Mouse (Mus musculus) kidney, embryonic 16.5 days (tissue): ENCODE results near the gene Lrmda. TPM values are rescaled to one million over a fixed set of nuclear protein-coding genes. Genes with fewer than 3 reads are reported as not detected.

Experiments used
- ATAC-seq: fragments of 200-750 bp; cut with Nextera tagmentation; 2 replicates; pipeline ENCODE4 v1.8.0; 2017; ENCODE audit warnings: moderate TSS enrichment; ENCODE audit not compliant: low FRiP score, low TSS enrichment
- H3K27ac ChIP-seq: fragments of 300-500 bp; sonication (generic); 2 replicates; pipeline ENCODE4 v1.5.1; 2014; ENCODE audit warnings: low read length
- H3K27me3 ChIP-seq: fragments of 300-500 bp; sonication (generic); 2 replicates; pipeline ENCODE4 v1.6.1; 2014; ENCODE audit warnings: low read length, control low read depth, mixed read lengths; ENCODE audit not compliant: insufficient read depth
- H3K36me3 ChIP-seq: fragments of 300-500 bp; sonication (generic); 2 replicates; pipeline ENCODE4 v1.6.1; 2014; ENCODE audit warnings: low read length, control low read depth, mixed read lengths; ENCODE audit not compliant: insufficient read depth
- H3K4me1 ChIP-seq: fragments of 300-500 bp; sonication (generic); 2 replicates; pipeline ENCODE4 v1.6.1; 2014; ENCODE audit warnings: low read length, control low read depth, mixed read lengths; ENCODE audit not compliant: insufficient read depth
- H3K4me2 ChIP-seq: fragments of 300-500 bp; sonication (generic); replicated peaks from 2 replicates; pipeline ENCODE4 v1.6.1; 2014; ENCODE audit warnings: low read depth, low read length
- H3K4me3 ChIP-seq: fragments of 300-500 bp; sonication (generic); 2 replicates; pipeline ENCODE4 v1.5.1; 2014; ENCODE audit warnings: mild to moderate bottlenecking, low read length
- H3K9ac ChIP-seq: fragments of 300-500 bp; sonication (generic); replicated peaks from 2 replicates; pipeline ENCODE4 v1.6.1; 2014; ENCODE audit warnings: low read length
- H3K9me3 ChIP-seq: fragments of 300-500 bp; sonication (generic); 2 replicates; pipeline ENCODE4 v1.6.1; 2016; ENCODE audit warnings: low read length, control low read depth
- WGBS: fragments of 180-500 bp; shearing (Covaris S2); extraction: QIAGEN DNeasy Blood & Tissue Kit; methylation state at CpG from one replicate; pipeline ENCODE4 v1.1.7; 2014; 5-methylcytosine and 5-hydroxymethylcytosine counted together
- polyA plus RNA-seq: library from polyadenylated mRNA; unstranded; fragments of >200 nt; fragmentation: Nextera tagmentation; extraction: Ambion mirVana; gene quantifications from 2 replicates; pipeline ENCODE4 v1.2.1, GENCODE M21; 2015

Lrmda gene
- polyA plus RNA-seq, 1 experiment from 2014 or later: 0.76 TPM

DNA sequence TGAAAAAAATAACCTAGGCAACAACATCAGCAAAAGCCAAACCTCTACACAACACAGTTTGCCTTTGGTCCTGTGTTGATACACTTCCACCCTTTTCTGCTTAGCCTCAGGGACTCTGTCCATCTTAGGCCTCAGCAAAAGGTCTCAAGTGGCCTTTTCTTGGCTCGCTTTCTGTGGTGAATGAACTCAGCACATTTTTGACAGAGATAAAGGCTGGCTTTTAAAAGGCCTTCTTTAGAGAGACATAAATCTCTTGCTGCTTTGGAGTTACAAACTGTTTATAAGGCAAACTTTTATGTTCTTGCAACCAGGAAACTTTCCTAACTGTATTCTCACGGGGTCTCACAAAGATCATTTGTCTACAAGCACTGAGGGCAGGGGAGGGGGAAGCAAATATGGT lies 967.2 kb downstream of the Lrmda start:
- H3K36me3 ChIP-seq: no peaks in the 10 kb centered on the region
- H3K4me3 ChIP-seq: no peak overlapping the region
- H3K9me3 ChIP-seq: peaks cover under 1% of the 10 kb centered on the region; the same call in 1 of the 2 replicates
- H3K4me2 ChIP-seq: no peak overlapping the region
- ATAC-seq: no peak
- H3K27me3 ChIP-seq: no peaks in the 10 kb centered on the region
- no peak overlapping the region for H3K27ac ChIP-seq
- no peaks in the 10 kb centered on the region for H3K4me1 ChIP-seq
- 55% methylated on average over 2 of the region's 2 CpGs for WGBS
- no peak overlapping the region for H3K9ac ChIP-seq

- H3K27me3 ChIP-seq: no peaks in the 10 kb centered on the region
- H3K36me3 ChIP-seq: no peaks in the 10 kb centered on the region
- ATAC-seq: no peak
- peaks cover 2% of the 10 kb centered on the region; the same call in 1 of the 2 replicates for H3K9me3 ChIP-seq
- no peak overlapping the region for H3K27ac ChIP-seq
- H3K4me3 ChIP-seq: no peak overlapping the region
- no peak overlapping the region for H3K4me2 ChIP-seq
- H3K4me1 ChIP-seq: no peaks in the 10 kb centered on the region
- WGBS: 84% methylated on average over 3 of the region's 3 CpGs
- H3K9ac ChIP-seq: no peak overlapping the region
Measured at GRCm38 (mm10) chr14:22988090-22988669, 968.7 kb downstream of the Lrmda start.

DNA sequence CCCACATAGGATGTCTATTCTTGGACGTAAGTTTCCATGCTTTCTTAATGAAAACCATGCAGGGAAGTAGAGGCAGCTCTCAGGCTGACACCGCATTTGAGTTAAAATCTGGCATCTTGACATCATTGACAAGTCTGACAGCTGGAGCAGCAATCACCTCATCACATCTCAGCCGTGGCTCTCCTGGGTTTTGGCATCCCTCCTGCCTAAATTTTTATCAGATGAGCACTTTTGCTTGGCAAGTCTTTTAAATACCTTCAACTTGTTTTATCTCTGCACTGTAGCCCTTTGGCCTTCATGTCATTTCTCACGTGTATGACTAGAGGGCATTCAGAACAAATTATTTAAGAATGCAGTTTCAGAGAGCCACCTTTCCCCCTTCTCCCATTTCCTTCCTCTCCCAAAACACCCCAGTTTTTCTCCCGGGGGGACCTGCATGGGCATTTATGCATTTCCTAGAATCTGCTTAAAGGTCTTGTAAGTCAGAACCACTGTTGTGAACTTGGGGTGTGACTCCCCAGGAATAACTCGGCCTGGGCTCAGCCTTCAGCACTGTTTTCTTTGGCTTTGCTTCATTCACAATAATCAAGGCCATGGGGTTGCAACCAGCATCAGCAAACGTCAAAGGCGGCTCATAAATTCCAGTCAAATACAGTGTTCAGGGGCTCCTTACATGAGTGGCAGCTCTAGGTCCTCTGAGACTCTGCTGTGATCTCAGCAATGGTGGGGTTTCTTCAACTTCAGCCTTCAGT lies 975.8 kb downstream of the Lrmda start:
- Histone ChIP-seq H3K9ac (no peak overlapping the region), H3K9me3 (peaks cover 2% of the 10 kb centered on the region; the same call in 1 of the 2 replicates), H3K4me3 (no peak overlapping the region), H3K27ac (no peak overlapping the region), H3K36me3 (no peaks in the 10 kb centered on the region), H3K4me1 (peaks cover 5% of the 10 kb centered on the region; the same call in 1 of the 2 replicates), H3K4me2 (no peak overlapping the region), H3K27me3 (no peaks in the 10 kb centered on the region)
- no peak for ATAC-seq
- 53% methylated on average over 8 of the region's 8 CpGs for WGBS

DNA sequence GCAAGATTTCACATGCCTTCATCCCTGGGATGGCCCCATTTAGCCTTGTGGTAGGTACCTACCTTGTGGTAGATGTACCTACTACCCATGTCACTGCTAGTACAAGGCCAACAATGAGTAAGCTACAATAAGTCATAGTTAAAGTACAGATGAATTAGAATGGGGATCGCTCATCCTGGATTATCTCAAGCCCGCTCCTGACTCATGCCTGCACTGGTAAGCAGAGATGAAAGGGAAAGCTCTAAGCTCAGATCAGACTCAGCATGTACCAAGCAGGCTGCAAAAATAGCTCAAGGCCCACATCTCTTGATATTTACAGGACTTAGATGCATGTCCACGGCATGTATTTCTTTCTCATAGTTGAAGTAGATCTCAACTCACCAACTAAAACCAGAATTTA lies 979.4 kb downstream of the Lrmda start:
- Histone ChIP-seq H3K9ac (no peak overlapping the region), H3K27ac (no peak overlapping the region), H3K27me3 (no peaks in the 10 kb centered on the region), H3K36me3 (no peaks in the 10 kb centered on the region), H3K4me3 (no peak overlapping the region), H3K4me1 (peaks cover 5% of the 10 kb centered on the region; the same call in 1 of the 2 replicates), H3K4me2 (no peak overlapping the region), H3K9me3 (no peaks in the 10 kb centered on the region)
- ATAC-seq: no peak
- 95% methylated on average over 3 of the region's 3 CpGs for WGBS

GRCm38 (mm10) chr14:23011989-23012388 lies 992.5 kb downstream of the Lrmda start:
- H3K9ac ChIP-seq: no peak overlapping the region
- peaks cover 19% of the 10 kb centered on the region for H3K4me1 ChIP-seq
- no peaks in the 10 kb centered on the region for H3K36me3 ChIP-seq
- 84% methylated on average over 1 of the region's 1 CpGs for WGBS
- H3K9me3 ChIP-seq: no peaks in the 10 kb centered on the region
- H3K4me2 ChIP-seq: no peak overlapping the region
- ATAC-seq: no peak
- H3K27me3 ChIP-seq: no peaks in the 10 kb centered on the region
- no peak overlapping the region for H3K27ac ChIP-seq
- H3K4me3 ChIP-seq: no peak overlapping the region

DNA sequence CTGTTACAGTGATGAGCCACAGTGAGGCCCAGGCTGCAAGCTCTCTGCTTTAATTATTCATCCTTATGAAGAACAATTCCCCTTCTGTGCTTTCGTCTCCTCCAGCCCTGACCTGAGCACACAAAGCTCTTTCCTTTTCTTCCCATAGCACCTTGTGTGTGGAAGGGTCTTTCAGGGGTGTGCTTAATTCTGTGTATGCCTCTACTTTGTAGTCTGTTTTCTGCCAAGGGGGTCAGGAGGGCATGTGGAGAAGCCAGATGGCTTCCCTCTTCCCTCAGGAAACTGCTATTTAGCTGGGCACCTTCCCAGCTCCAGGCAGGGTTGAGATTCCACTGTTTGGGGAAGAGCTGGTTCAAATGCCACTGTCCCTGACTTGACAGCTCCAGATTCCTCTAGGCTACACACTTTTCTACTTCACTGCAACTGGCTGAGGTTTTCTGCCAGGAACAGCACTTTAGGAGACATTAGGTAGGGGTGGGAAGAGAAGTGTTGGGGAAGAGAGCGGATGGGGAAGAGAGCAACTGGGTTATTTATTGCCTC lies 995.3 kb downstream of the Lrmda start:
- no peak overlapping the region for H3K9ac ChIP-seq
- whole genome bisulfite sequencing: 20% methylated on average over 2 of the region's 2 CpGs
- peak overlapping the region; percentile 86 for H3K27ac ChIP-seq
- no peaks in the 10 kb centered on the region for H3K9me3 ChIP-seq
- no peaks in the 10 kb centered on the region for H3K36me3 ChIP-seq
- no peaks in the 10 kb centered on the region for H3K27me3 ChIP-seq
- H3K4me3 ChIP-seq: no peak overlapping the region
- H3K4me2 ChIP-seq: peak overlapping the region; percentile 23; the same call in 1 of the 2 replicates
- peak; percentile 70; the same call in 1 of the 2 replicates for ATAC-seq
- H3K4me1 ChIP-seq: peaks cover 19% of the 10 kb centered on the region

GRCm38 (mm10) chr14:23015321-23016067 lies 996.0 kb downstream of the Lrmda start:
- Histone ChIP-seq H3K9me3 (no peaks in the 10 kb centered on the region), H3K27me3 (no peaks in the 10 kb centered on the region), H3K4me3 (no peak overlapping the region), H3K4me2 (peak overlapping the region; percentile 23; the same call in 1 of the 2 replicates), H3K27ac (peak overlapping the region; percentile 86), H3K36me3 (no peaks in the 10 kb centered on the region), H3K9ac (no peak overlapping the region), H3K4me1 (peaks cover 19% of the 10 kb centered on the region)
- peak; percentile 49; the same call in 1 of the 2 replicates for ATAC-seq
- 20% methylated on average over 16 of the region's 16 CpGs for WGBS

GRCm38 (mm10) chr14:23016068-23016611 lies 996.6 kb downstream of the Lrmda start:
- H3K4me1 ChIP-seq: peaks cover 19% of the 10 kb centered on the region
- no peak for ATAC-seq
- no peaks in the 10 kb centered on the region for H3K9me3 ChIP-seq
- H3K4me3 ChIP-seq: no peak overlapping the region
- no peaks in the 10 kb centered on the region for H3K36me3 ChIP-seq
- 43% methylated on average over 1 of the region's 1 CpGs for WGBS
- no peak overlapping the region for H3K9ac ChIP-seq
- H3K27ac ChIP-seq: peak overlapping the region; percentile 86
- no peak overlapping the region for H3K4me2 ChIP-seq
- no peaks in the 10 kb centered on the region for H3K27me3 ChIP-seq

- H3K9ac ChIP-seq: no peak overlapping the region
- H3K4me2 ChIP-seq: no peak overlapping the region
- ATAC-seq: no peak
- H3K4me3 ChIP-seq: no peak overlapping the region
- peaks cover 8% of the 10 kb centered on the region for H3K4me1 ChIP-seq
- H3K27me3 ChIP-seq: no peaks in the 10 kb centered on the region
- WGBS: 62% methylated on average over 7 of the region's 7 CpGs
- no peaks in the 10 kb centered on the region for H3K9me3 ChIP-seq
- no peak overlapping the region for H3K27ac ChIP-seq
- no peaks in the 10 kb centered on the region for H3K36me3 ChIP-seq
Measured at GRCm38 (mm10) chr14:23041002-23041401, 1021.5 kb downstream of the Lrmda start.
